Mouse (Mus musculus) heart, adult 2 months (tissue): ENCODE results near the gene Tspan4. TPM values are rescaled to one million over a fixed set of nuclear protein-coding genes. Genes with fewer than 3 reads are reported as not detected.

Experiments used
- DNase-seq, 2 experiments: peaks; one replicate each; pipeline ENCODE4 v3.0.0; 2021
- H3K27ac ChIP-seq: fragments of 200-600 bp; 2 replicates; pipeline ENCODE4 v1.8.1; 2022
- H3K27me3 ChIP-seq: fragments of 200-500 bp; 2 replicates; pipeline ENCODE4 v1.6.1; 2012; ENCODE audit warnings: mild to moderate bottlenecking, low read length, inconsistent platforms, mixed read lengths; ENCODE audit not compliant: control insufficient read depth, insufficient read depth
- H3K36me3 ChIP-seq: fragments of 200-500 bp; 2 replicates; pipeline ENCODE4 v1.6.1; 2012; ENCODE audit warnings: low read length, inconsistent platforms; ENCODE audit not compliant: control insufficient read depth, insufficient read depth
- H3K4me1 ChIP-seq: fragments of 200-500 bp; 2 replicates; pipeline ENCODE4 v1.6.1; 2011; ENCODE audit warnings: low read length; ENCODE audit not compliant: control insufficient read depth, insufficient read depth
- H3K4me3 ChIP-seq: fragments of 200-600 bp; 2 replicates; pipeline ENCODE4 v1.8.1; 2022
- H3K79me2 ChIP-seq: fragments of 200-500 bp; replicated peaks from 2 replicates; pipeline ENCODE4 v1.6.1; 2012; ENCODE audit warnings: mild to moderate bottlenecking, inconsistent platforms, low read length, moderate library complexity, mixed read lengths; ENCODE audit not compliant: control insufficient read depth, insufficient read depth
- H3K9ac ChIP-seq: fragments of 200-500 bp; 2 replicates; pipeline ENCODE4 v1.6.1; 2012; ENCODE audit warnings: low read depth, mild to moderate bottlenecking, control low read depth, inconsistent platforms, low read length, mixed read lengths
- CTCF ChIP-seq: fragments of 200-600 bp; IDR thresholded peaks from 2 replicates; pipeline ENCODE4 v1.8.1; 2022; ENCODE audit warnings: antibody characterized with exemption, mild to moderate bottlenecking, moderate library complexity
- EP300 ChIP-seq: fragments of 200-500 bp; IDR thresholded peaks from 2 replicates; pipeline ENCODE4 v1.6.1; 2011; ENCODE audit warnings: low read depth, low read length, control low read depth; ENCODE audit not compliant: insufficient read depth
- POLR2A ChIP-seq: fragments of 200-500 bp; IDR thresholded peaks from 2 replicates; pipeline ENCODE4 v1.6.1; 2011; ENCODE audit warnings: mild to moderate bottlenecking, low read depth, low read length, control low read depth; ENCODE audit not compliant: insufficient read depth
- WGBS: fragments of 180-500 bp; shearing (Covaris S2); methylation state at CpG from one replicate; pipeline ENCODE4 v1.1.7; 2018; 5-methylcytosine and 5-hydroxymethylcytosine counted together
- intact Hi-C: fragments of 180-260 bp; cut with DNase I; formaldehyde crosslinking; loops from one replicate; pipeline ENCODE4 v1.15.1; 2025
- polyA plus RNA-seq: library from polyadenylated mRNA; depleted of rRNA; stranded (reverse); fragments of >200 nt; gene quantifications from 2 replicates; pipeline ENCODE4 v1.2.3, GENCODE M21; 2012
- total RNA-seq, 2 experiments: library from RNA; stranded (reverse); gene quantifications; 2 replicates each; pipeline ENCODE4 v1.2.3; 2021

Tspan4 gene
- total and polyA plus RNA-seq, 3 experiments: 17.1 to 77.5 (median 40.0) TPM

GRCm38 (mm10) chr7:141469352-141469751 lies 5.7 kb upstream of the Tspan4 start:
- no peaks in the 10 kb centered on the region; the same call in 1 of the 2 replicates for H3K36me3 ChIP-seq
- H3K9ac ChIP-seq: peak overlapping the region; percentile 44
- no peaks in the 10 kb centered on the region for H3K27me3 ChIP-seq
- no peaks in the 10 kb centered on the region; the same call in 1 of the 2 replicates for H3K79me2 ChIP-seq
- peak overlapping the region; percentile 82 for H3K4me3 ChIP-seq
- intact Hi-C loops: no loop called here
- DNase-seq: peak in 1 of 2 experiments; percentile 25
- no peak for TF ChIP-seq POLR2A
- TF ChIP-seq CTCF: no peak
- no peak for TF ChIP-seq EP300
- WGBS: 78% methylated on average over 6 of the region's 6 CpGs
- peak overlapping the region; percentile 98 for H3K27ac ChIP-seq
- peaks cover 22% of the 10 kb centered on the region for H3K4me1 ChIP-seq

DNA sequence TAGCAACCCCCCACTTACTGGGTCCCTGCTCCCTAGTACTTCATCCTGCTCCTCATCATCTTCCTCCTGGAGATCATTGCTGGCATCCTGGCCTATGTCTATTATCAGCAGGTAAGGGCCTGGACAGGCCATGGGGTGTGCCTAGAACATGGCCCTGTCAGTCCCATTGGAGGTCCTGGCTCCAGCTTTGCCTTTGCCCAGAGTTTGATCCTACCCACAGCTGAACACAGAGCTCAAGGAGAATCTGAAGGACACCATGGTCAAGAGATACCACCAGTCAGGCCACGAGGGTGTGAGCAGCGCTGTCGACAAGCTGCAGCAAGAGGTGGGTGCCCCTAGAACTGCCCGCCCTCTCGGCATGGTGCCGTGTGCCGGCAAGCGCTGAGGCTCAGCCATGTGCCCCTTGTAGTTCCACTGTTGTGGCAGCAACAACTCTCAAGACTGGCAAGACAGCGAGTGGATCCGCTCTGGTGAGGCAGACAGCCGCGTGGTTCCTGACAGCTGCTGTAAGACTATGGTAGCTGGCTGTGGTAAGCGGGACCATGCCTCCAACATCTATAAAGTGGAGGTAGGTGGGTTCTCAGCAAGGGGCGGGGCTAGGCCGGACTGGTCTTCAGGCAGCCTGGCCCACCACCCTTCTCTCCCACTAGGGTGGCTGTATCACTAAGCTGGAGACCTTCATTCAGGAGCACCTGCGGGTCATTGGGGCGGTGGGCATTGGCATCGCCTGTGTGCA lies 5.0 kb upstream of the Tspan4 start:
- H3K4me1 ChIP-seq: peaks cover 24% of the 10 kb centered on the region
- H3K9ac ChIP-seq: no peak overlapping the region
- H3K27ac ChIP-seq: peak overlapping the region; percentile 98
- TF ChIP-seq EP300 (no peak), CTCF (no peak), POLR2A (no peak)
- intact Hi-C loops: no loop called here
- no peaks in the 10 kb centered on the region for H3K27me3 ChIP-seq
- H3K79me2 ChIP-seq: no peaks in the 10 kb centered on the region; the same call in 1 of the 2 replicates
- H3K4me3 ChIP-seq: peak overlapping the region; percentile 82; the same call in 1 of the 2 replicates
- H3K36me3 ChIP-seq: no peaks in the 10 kb centered on the region; the same call in 1 of the 2 replicates
- DNase-seq: peak; percentile 41 to 49
- WGBS: 87% methylated on average over 18 of the region's 18 CpGs

- WGBS: 93% methylated on average over 10 of the region's 10 CpGs
- peaks cover 21% of the 10 kb centered on the region for H3K4me1 ChIP-seq
- H3K79me2 ChIP-seq: no peaks in the 10 kb centered on the region; the same call in 1 of the 2 replicates
- H3K27ac ChIP-seq: no peak overlapping the region
- no peak for TF ChIP-seq EP300
- no peak for TF ChIP-seq POLR2A
- no peak for TF ChIP-seq CTCF
- H3K9ac ChIP-seq: no peak overlapping the region
- H3K4me3 ChIP-seq: no peak overlapping the region
- no peaks in the 10 kb centered on the region for H3K27me3 ChIP-seq
- no peaks in the 10 kb centered on the region; the same call in 1 of the 2 replicates for H3K36me3 ChIP-seq
- no peak for DNase-seq
- intact Hi-C loops: no loop called here
Measured at GRCm38 (mm10) chr7:141470637-141470944, 4.4 kb upstream of the Tspan4 start.

DNA sequence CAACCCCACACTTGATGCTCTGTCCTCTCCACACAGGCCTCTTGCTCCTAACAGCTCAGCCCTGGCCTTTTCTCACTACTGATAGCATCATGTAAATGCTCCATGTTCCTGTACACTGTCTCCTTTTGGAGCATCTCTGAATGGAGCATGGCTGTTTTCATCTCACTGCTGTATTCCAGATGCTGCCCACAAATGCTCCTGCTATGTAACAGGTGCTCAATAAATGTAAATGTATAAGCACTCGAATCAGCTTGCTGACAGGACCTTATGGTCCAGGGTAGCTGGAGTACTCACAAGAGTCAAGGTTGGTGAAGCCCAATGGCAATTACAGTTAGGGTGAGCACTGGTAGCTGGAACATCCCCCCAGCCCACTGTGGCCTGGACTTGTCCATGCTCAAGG lies 3.8 kb upstream of the Tspan4 start:
- intact Hi-C loops: no loop called here
- no peaks in the 10 kb centered on the region for H3K27me3 ChIP-seq
- H3K79me2 ChIP-seq: no peaks in the 10 kb centered on the region; the same call in 1 of the 2 replicates
- H3K27ac ChIP-seq: no peak overlapping the region
- H3K36me3 ChIP-seq: no peaks in the 10 kb centered on the region; the same call in 1 of the 2 replicates
- DNase-seq: no peak
- WGBS: 90% methylated on average over 1 of the region's 1 CpGs
- no peak overlapping the region for H3K4me3 ChIP-seq
- TF ChIP-seq CTCF: no peak
- TF ChIP-seq EP300: no peak
- 0 out of 2 replicates have a peak, but pooled peaks have one; percentile 35 for TF ChIP-seq POLR2A
- peaks cover 21% of the 10 kb centered on the region for H3K4me1 ChIP-seq
- H3K9ac ChIP-seq: no peak overlapping the region

- Histone ChIP-seq H3K27me3 (no peaks in the 10 kb centered on the region), H3K79me2 (no peaks in the 10 kb centered on the region; the same call in 1 of the 2 replicates), H3K4me1 (peaks cover 18% of the 10 kb centered on the region), H3K4me3 (no peak overlapping the region), H3K9ac (no peak overlapping the region), H3K27ac (no peak overlapping the region), H3K36me3 (no peaks in the 10 kb centered on the region)
- TF ChIP-seq CTCF: no peak
- TF ChIP-seq POLR2A: no peak
- no peak for TF ChIP-seq EP300
- WGBS: 70% methylated on average over 6 of the region's 6 CpGs
- intact Hi-C loops: no loop called here
- no peak for DNase-seq
Measured at GRCm38 (mm10) chr7:141472226-141472625, 2.8 kb upstream of the Tspan4 start.

DNA sequence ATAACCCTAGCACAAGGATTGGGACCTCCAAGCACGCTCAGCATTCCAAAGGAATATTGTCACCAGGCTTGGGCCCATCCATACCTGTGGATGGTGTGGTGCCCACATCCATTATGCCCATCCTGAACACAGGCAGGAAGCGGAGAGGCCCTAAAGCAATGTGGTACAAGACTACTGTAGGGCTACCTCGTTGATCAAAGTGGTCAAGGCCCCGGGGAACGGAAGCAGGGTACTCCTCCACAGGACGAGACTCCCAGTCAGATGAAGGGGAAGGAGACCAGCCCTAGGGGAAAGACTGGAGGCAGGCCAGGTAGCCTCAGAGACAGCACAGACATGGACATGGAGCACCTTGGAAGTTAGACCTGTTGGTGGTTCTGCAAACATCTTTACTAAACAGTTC lies 2.3 kb upstream of the Tspan4 start:
- Histone ChIP-seq H3K9ac (no peak overlapping the region), H3K4me3 (no peak overlapping the region), H3K27me3 (no peaks in the 10 kb centered on the region), H3K27ac (no peak overlapping the region), H3K4me1 (peaks cover 22% of the 10 kb centered on the region), H3K79me2 (no peaks in the 10 kb centered on the region; the same call in 1 of the 2 replicates), H3K36me3 (no peaks in the 10 kb centered on the region)
- 64% methylated on average over 6 of the region's 6 CpGs for WGBS
- DNase-seq: no peak
- intact Hi-C loops: no loop called here
- TF ChIP-seq EP300: no peak
- no peak for TF ChIP-seq CTCF
- 0 out of 2 replicates have a peak, but pooled peaks have one; percentile 21 for TF ChIP-seq POLR2A
